Mouse (Mus musculus): ENCODE measurements at regions not wholly inside any gene's neighbourhood (a gene's known extent, or its start where the extent isn't known, plus 50 kb on each side); places are given as distances from the start of the nearest gene placed in this dataset.
A peak's percentile ranks its signal among the peaks of the same experiment; 100 is the strongest.

- Histone ChIP-seq H3K79me2 (replicated peaks; ENCODE audit: control insufficient read depth, extremely low read depth, insufficient read depth, poor library complexity, severe bottlenecking) (no peaks in the 10 kb centered on the region), H3K4me2 (ENCODE audit: insufficient read depth, low read depth, poor library complexity, severe bottlenecking) (no peak overlapping the region), H3K9me3 (replicated peaks; ENCODE audit: low read length) (no peaks in the 10 kb centered on the region), H3K4me3 (replicated peaks in 1 of 3; ENCODE audit: low read depth in 2 of 3, low read length in 2 of 3, poor library complexity in 1 of 3) (no peak overlapping the region), H3K36me3 (replicated peaks in 1 of 2; ENCODE audit: control insufficient read depth in 1 of 2, insufficient read depth in 1 of 2, low read length in 1 of 2) (no peaks in the 10 kb centered on the region), H3K9ac (ENCODE audit: insufficient read depth, low read depth) (no peak overlapping the region), H3K27ac (ENCODE audit: insufficient read depth, low read depth) (no peak overlapping the region), H3K27me3 (replicated peaks) (no peaks in the 10 kb centered on the region), H3K4me1 (ENCODE audit: control insufficient read depth in 1 of 2, insufficient read depth in 2 of 2) (peaks cover 0 to 5% of the 10 kb centered on the region in 2 experiments; a peak in 1 of 4 replicates)
- DNase-seq (ENCODE audit: extremely low read depth) = no peak
- TF ChIP-seq HCFC1 (IDR thresholded peaks at IDR 0.05; ENCODE audit: low read depth, low read length) (no peak), EP300 (IDR thresholded peaks at IDR 0.05; ENCODE audit: low read length) (no peak), SIN3A (IDR thresholded peaks at IDR 0.05; ENCODE audit: low read length) (no peak), NRF1 (IDR thresholded peaks at IDR 0.05; ENCODE audit: low read depth, low read length) (no peak), ZMIZ1 (IDR thresholded peaks at IDR 0.05; ENCODE audit: low read depth, low read length) (no peak), KAT2A (IDR thresholded peaks at IDR 0.05; ENCODE audit: insufficient replicate concordance, low read length) (no peak), MAFK (IDR thresholded peaks at IDR 0.05; ENCODE audit: insufficient replicate concordance, low read length) (no peak), ZKSCAN1 (IDR thresholded peaks at IDR 0.05; ENCODE audit: borderline replicate concordance, low read depth, low read length) (no peak), ELF1 (IDR thresholded peaks at IDR 0.05; ENCODE audit: low read depth, low read length) (no peak), TBP (conservative IDR thresholded peaks at IDR 0.05; ENCODE audit: low read depth, low read length) (no peak), NELFE (IDR thresholded peaks at IDR 0.05; ENCODE audit: low read depth, low read length) (no peak), UBTF (IDR thresholded peaks at IDR 0.05; ENCODE audit: low read depth, low read length) (no peak), CTCF (conservative IDR thresholded peaks at IDR 0.05 in 1 of 2, IDR thresholded peaks at IDR 0.05 in 1 of 2; ENCODE audit: low read depth in 2 of 2, low read length in 2 of 2) (no peak), CHD1 (IDR thresholded peaks at IDR 0.05; ENCODE audit: low read depth, low read length) (no peak), MEF2A (IDR thresholded peaks at IDR 0.05; ENCODE audit: borderline replicate concordance, low read depth, low read length) (no peak), GABPA (IDR thresholded peaks at IDR 0.05; ENCODE audit: insufficient replicate concordance, low read depth, low read length) (no peak)
- dilution Hi-C loops (cut with MboI; ENCODE audit: extremely low pct_ligation_motif_present, extremely low pct_unique_long_range_greater_than_20kb, low sequenced_read_pairs) = no loop called here
- in situ Hi-C loops (cut with MboI; ENCODE audit: low pct_ligation_motif_present, low pct_unique_long_range_greater_than_20kb, low sequenced_read_pairs) = loop anchor here (25.0 kb wide), 1 partner anchor 955 kb away; no protein-coding TSS in a partner anchor
Measured at GRCm38 (mm10) chr10:96356980-96357624, 220.7 kb downstream of the Gm5426 start.

- no peak overlapping the region for H3K4me3 ChIP-seq (replicated peaks in 1 of 3; ENCODE audit: low read depth in 2 of 3, low read length in 2 of 3, poor library complexity in 1 of 3)
- H3K27ac ChIP-seq (ENCODE audit: insufficient read depth, low read depth) = no peak overlapping the region
- no peak overlapping the region for H3K4me2 ChIP-seq (ENCODE audit: insufficient read depth, low read depth, poor library complexity, severe bottlenecking)
- dilution Hi-C loops (cut with MboI; ENCODE audit: extremely low pct_ligation_motif_present, extremely low pct_unique_long_range_greater_than_20kb, low sequenced_read_pairs) (no loop called here), in situ Hi-C loops (cut with MboI; ENCODE audit: low pct_ligation_motif_present, low pct_unique_long_range_greater_than_20kb, low sequenced_read_pairs) (loop anchor here (25.0 kb wide), 1 partner anchor 955 kb away; no protein-coding TSS in a partner anchor)
- no peaks in the 10 kb centered on the region for H3K79me2 ChIP-seq (replicated peaks; ENCODE audit: control insufficient read depth, extremely low read depth, insufficient read depth, poor library complexity, severe bottlenecking)
- no peaks in the 10 kb centered on the region for H3K36me3 ChIP-seq (replicated peaks in 1 of 2; ENCODE audit: control insufficient read depth in 1 of 2, insufficient read depth in 1 of 2, low read length in 1 of 2)
- H3K27me3 ChIP-seq (replicated peaks) = no peaks in the 10 kb centered on the region
- no peak for DNase-seq (ENCODE audit: extremely low read depth)
- H3K9ac ChIP-seq (ENCODE audit: insufficient read depth, low read depth) = no peak overlapping the region
- no peaks in the 10 kb centered on the region for H3K9me3 ChIP-seq (replicated peaks; ENCODE audit: low read length)
- H3K4me1 ChIP-seq (ENCODE audit: control insufficient read depth in 1 of 2, insufficient read depth in 2 of 2) = peaks cover 0 to 6% of the 10 kb centered on the region in 2 experiments; a peak in 1 of 4 replicates
- no peak for TF ChIP-seq MYC (IDR thresholded peaks at IDR 0.05; ENCODE audit: low read depth, low read length)
- TF ChIP-seq IRF4 (IDR thresholded peaks at IDR 0.05; ENCODE audit: low read depth, low read length) = no peak
- TF ChIP-seq MAFK (IDR thresholded peaks at IDR 0.05; ENCODE audit: insufficient replicate concordance, low read length) = peak; percentile 71; the same call in 1 of the 2 replicates
- no peak for TF ChIP-seq NELFE (IDR thresholded peaks at IDR 0.05; ENCODE audit: low read depth, low read length)
- TF ChIP-seq CTCF (conservative IDR thresholded peaks at IDR 0.05 in 1 of 2, IDR thresholded peaks at IDR 0.05 in 1 of 2; ENCODE audit: low read depth in 2 of 2, low read length in 2 of 2) = no peak
- TF ChIP-seq ZMIZ1 (IDR thresholded peaks at IDR 0.05; ENCODE audit: low read depth, low read length) = no peak
- no peak for TF ChIP-seq MEF2A (IDR thresholded peaks at IDR 0.05; ENCODE audit: borderline replicate concordance, low read depth, low read length)
Measured at GRCm38 (mm10) chr10:96357632-96358031, 221.2 kb downstream of the Gm5426 start.

Measured in CH12.LX (cell line).